Mouse (Mus musculus): Measurements from ENCODE around the gene Ovol2. TPM values are rescaled to one million over a fixed set of nuclear protein-coding genes. Genes with fewer than 3 reads are reported as not detected.
A peak's percentile ranks its signal among the peaks of the same experiment; 100 is the strongest.
"Not testable (repeated sequence)": the region's sequence is repeated elsewhere in the genome, so short reads cannot be mapped to it uniquely, and the experiment has no call there.

Ovol2 gene
- total RNA-seq (2021), result 1 to 10 TPM; 1.1 TPM
- long read RNA-seq, experiment 1, result 0 reads
- long read RNA-seq, experiment 2, partial matches to known transcripts, result 4 of 7 reads
- long read RNA-seq, experiment 2, other reads (novel, unspliced or antisense), result 3 of 7 reads

- Histone ChIP-seq H3K4me3 (peak within 1 kb of the TSS; percentile 51), H3K27ac (no peak within 1 kb of the TSS)
- DNase-seq (ENCODE audit: low spot score in 2 of 2), result no peak
- no peak for TF ChIP-seq CTCF (conservative IDR thresholded peaks at IDR 0.05)
Observed at GRCm38 (mm10) chr2:144331401-144332302, at the start of gene Ovol2. Ovol2 (minus strand) TSS chr2:144332146.

- DNase-seq (ENCODE audit: low spot score in 2 of 2), result no peak
- no peak overlapping the region for H3K27ac ChIP-seq
- no peak for TF ChIP-seq CTCF (conservative IDR thresholded peaks at IDR 0.05)
- H3K4me3 ChIP-seq, result no peak overlapping the region
Observed at GRCm38 (mm10) chr2:144381741-144382140, 49.8 kb upstream of the Ovol2 start.

DNA sequence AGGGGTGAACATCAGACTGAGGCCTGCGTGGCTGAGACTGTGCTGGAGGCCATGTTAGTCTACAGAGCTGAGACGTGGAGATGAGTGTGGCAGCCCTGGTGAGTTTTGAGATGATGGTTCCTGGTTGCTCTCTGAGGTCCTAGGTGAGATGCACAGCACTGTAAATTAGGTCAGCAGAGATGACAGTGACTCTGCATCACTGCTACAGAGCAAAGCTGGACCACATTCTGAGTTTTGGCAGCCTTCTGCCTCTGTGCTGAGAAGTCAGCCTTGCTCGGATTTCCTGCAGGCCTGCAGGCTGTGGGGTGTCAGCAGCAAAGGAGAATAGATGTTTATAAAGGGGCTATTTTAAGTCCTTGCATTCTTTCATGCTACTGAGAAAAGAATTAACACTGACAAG lies 49.3 kb upstream of the Ovol2 start:
- H3K27ac ChIP-seq, result no peak overlapping the region
- TF ChIP-seq CTCF (conservative IDR thresholded peaks at IDR 0.05), result no peak
- no peak for DNase-seq (ENCODE audit: low spot score in 2 of 2)
- H3K4me3 ChIP-seq, result no peak overlapping the region

DNA sequence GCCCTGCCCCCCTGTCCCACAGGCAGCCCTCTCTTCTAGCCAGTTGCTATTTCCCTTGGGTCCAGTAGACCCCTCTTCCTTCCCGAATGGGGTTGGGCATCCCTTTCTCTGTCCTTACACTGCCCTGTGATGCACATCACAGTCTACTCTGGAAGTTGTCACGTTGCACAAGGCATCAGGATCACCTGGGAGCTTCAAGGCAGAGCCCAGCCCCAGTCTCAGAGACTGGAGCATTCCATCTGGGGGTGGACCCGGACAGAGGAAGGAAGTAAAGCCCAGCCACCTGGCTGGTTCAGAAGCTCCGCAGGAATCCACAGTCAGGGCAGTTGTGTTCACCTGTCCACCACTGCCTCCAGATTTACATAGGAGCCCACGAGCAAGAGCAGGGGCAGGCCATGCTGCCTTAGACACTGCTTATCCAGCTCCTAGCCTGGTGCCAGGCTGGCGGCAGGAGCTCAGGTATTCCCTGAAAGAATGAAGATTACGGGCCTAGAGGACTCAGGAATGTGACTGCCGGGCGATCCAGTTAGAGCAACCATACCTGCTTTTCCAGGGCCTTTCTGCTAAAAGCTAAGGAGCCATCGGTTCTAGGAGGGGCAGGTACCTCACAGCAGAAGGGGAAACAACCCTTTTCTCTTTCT lies 43.2 kb upstream of the Ovol2 start:
- TF ChIP-seq CTCF (conservative IDR thresholded peaks at IDR 0.05), result no peak
- no peak overlapping the region for H3K27ac ChIP-seq
- no peak for DNase-seq (ENCODE audit: low spot score in 2 of 2)
- no peak overlapping the region for H3K4me3 ChIP-seq

DNA sequence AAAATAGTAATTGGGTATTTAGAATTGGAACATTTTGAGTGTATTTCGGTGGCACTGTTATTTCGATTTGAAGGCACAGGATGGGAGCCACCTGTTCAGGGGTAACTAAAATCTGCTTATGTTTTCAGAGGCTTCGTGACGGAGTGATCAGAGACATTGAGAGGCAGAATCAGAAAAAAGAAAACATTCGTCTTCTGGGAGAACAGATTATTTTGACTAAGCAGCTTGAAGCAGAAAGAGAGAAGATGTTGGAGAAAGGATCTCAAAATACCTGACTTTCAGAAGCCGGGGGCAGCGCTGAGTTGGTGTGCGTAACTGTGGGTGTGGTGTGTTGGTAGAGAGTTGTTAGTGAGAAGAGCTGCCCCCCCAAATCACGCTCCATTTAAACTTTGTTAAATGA lies 41.1 kb upstream of the Ovol2 start:
- DNase-seq (ENCODE audit: low spot score in 2 of 2), result peak; percentile 56 to 77
- no peak for TF ChIP-seq CTCF (conservative IDR thresholded peaks at IDR 0.05)
- no peak overlapping the region for H3K4me3 ChIP-seq
- peak overlapping the region; percentile 15; the same call in 1 of the 2 replicates for H3K27ac ChIP-seq

DNA sequence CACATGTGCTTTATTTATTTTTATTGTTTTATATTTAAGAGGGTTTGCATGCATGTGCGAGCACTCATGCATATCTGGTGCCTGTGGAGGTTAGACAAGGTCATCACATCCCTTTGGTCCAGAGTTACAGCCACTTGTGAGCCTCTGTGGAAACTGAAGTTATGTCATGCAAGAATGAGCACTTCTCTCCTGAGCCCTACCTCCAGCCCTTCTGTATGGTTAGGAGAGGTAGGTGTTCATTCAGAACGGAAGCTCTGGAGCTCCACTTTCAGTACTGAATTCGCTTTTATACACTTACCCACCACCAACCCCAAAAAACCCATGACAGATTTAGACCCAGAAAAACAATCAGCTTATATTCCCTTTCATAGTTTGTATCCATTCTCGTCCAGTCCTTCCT lies 39.6 kb upstream of the Ovol2 start:
- H3K27ac ChIP-seq, result no peak overlapping the region
- no peak for DNase-seq (ENCODE audit: low spot score in 2 of 2)
- no peak for TF ChIP-seq CTCF (conservative IDR thresholded peaks at IDR 0.05)
- no peak overlapping the region for H3K4me3 ChIP-seq

DNA sequence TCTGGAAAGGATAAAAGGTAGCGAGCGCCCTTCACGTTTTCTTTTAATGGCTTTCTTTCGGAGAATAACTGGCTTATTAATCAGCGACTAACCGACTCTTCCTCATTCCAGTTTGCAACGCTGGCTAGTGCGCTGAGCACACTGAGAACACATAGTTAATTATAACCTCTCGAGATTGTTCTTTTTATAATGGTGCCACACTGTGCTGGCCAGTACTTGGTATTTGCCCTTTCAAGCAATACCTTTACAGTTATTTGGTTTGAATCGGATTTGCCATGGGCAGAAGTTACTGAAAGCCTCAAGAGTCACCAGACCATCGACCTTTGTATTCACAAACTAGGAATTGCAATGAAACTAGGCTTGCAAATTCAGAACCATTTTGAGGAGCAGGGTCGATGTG lies 37.6 kb upstream of the Ovol2 start:
- H3K4me3 ChIP-seq, result peak overlapping the region; percentile 67
- no peak for TF ChIP-seq CTCF (conservative IDR thresholded peaks at IDR 0.05)
- DNase-seq (ENCODE audit: low spot score in 2 of 2), result no peak
- H3K27ac ChIP-seq, result peak overlapping the region; percentile 97

DNA sequence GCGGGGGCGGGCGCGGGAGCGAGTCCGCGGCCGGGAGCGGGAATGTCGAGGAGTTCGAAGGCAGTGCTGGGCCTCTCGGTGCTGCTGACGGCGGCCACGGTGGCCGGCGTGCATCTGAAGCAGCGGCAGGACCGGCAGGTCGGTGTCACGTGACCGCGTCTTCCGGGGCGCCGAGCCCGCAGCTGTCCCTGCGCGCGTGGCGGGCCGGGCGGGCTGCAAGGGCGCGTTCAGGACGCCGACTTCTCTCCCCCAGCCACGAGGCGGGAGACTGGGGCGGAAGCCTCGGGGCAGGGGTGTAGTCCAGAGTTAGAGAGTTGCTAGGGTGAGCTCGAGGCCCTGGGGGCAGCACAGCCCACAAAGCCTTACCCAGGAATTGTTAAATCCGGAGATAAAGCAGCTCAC lies 37.1 kb upstream of the Ovol2 start:
- peak overlapping the region; percentile 97 for H3K27ac ChIP-seq
- H3K4me3 ChIP-seq, result peak overlapping the region; percentile 67
- DNase-seq (ENCODE audit: low spot score in 2 of 2), result no peak
- TF ChIP-seq CTCF (conservative IDR thresholded peaks at IDR 0.05), result no peak

DNA sequence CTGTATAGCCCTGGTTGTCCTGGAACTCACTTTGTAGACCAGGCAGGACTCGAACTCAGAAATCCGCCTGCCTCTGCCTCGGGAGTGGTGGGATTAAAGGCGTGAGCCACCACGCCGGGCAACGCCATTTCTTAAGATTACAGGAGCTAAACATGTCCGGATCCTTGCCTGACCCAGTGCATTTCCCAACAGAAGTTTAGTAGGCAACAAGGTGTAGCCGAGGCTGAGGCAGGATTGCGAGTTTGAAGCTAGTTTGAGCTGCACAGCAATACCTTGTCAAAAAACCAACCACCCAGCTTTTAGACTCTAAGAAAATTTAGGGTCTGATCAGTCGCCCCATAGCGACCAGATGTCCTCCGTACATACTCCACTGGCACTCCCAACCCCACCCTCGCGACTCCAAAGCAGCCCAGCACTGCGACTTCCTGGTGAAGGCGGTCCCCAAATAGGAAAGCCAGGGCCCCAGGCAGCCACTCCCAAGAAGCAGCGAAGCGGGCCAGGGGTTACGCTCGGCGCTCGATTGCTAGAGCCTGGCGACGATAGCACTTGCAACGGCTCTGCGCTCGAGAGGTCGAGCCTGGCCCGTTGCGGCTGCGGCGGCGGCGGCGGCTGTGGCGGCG lies 36.6 kb upstream of the Ovol2 start, which contains the start of the genes Kat14 and Pet117:
TSS of gene Kat14 (plus strand) at position 584 of the 620 bp plus-strand sequence.
TSS of gene Pet117 (plus strand) at position 597 of the 620 bp plus-strand sequence.
- peak; percentile 90 to 93 for DNase-seq (ENCODE audit: low spot score in 2 of 2)
- Histone ChIP-seq H3K27ac (peak within 1 kb of the TSS; percentile 97), H3K4me3 (peak within 1 kb of the TSS; percentile 67)
- TF ChIP-seq CTCF (conservative IDR thresholded peaks at IDR 0.05), result no peak

DNA sequence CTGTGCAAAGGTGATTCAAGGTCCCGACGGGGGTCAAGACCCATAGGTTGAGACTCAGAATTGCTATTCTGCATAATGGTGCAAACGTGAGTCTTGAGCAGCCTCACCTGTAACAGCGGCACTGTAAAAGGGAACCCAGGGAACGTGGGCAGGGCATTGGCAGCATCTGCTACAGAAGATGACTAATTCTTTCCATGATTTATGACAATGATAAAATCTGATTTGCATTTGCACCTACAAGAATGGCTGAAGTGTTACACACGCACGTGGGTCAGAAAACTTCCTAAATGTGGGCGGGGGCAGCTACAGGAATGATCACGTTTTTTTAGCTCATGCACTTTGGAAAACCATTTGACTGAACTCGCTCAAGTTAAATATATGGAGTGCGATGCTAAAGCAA lies 20.9 kb upstream of the Ovol2 start:
- no peak for TF ChIP-seq CTCF (conservative IDR thresholded peaks at IDR 0.05)
- DNase-seq (ENCODE audit: low spot score in 2 of 2), result no peak

GRCm38 (mm10) chr2:144348525-144348924 lies 16.6 kb upstream of the Ovol2 start:
- no peak overlapping the region for H3K27ac ChIP-seq
- no peak overlapping the region for H3K4me3 ChIP-seq
- peak; percentile 43 for TF ChIP-seq CTCF (conservative IDR thresholded peaks at IDR 0.05)
- DNase-seq (ENCODE audit: low spot score in 2 of 2), result no peak

More for the DNA sequence above, 20.9 kb upstream of the Ovol2 start:
- H3K4me3 ChIP-seq, result no peak overlapping the region
- no peak overlapping the region for H3K27ac ChIP-seq

DNA sequence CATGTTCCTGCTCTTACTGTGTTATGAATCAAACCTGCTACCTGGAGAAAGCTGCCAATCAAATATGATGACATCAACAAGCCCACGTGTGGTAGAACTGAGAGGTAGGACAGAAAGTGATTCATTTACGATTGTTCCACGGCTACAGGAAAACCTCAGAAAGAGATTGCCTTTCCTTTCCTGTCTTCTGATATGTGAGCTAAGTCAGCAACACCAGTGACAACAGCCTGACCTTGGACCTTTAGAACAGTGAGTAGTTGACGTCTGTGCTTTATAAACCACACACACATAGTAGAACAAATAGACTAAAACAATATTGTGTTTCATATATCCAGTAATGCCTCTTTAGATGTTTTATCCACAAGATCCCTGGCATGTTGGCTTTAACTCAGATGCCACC lies 11.2 kb upstream of the Ovol2 start:
- Histone ChIP-seq H3K4me3 (no peak overlapping the region), H3K27ac (no peak overlapping the region)
- no peak for TF ChIP-seq CTCF (conservative IDR thresholded peaks at IDR 0.05)
- no peak for DNase-seq (ENCODE audit: low spot score in 2 of 2)

- not testable (repeated sequence) for H3K27ac ChIP-seq; H3K4me3 ChIP-seq; DNase-seq (ENCODE audit: low spot score in 2 of 2)
Observed at GRCm38 (mm10) chr2:144338149-144338548, 6.2 kb upstream of the Ovol2 start.

All from layer of hippocampus, adult 2 months (tissue).